Mouse (Mus musculus): Measurements from ENCODE around the gene Rbm39. TPM values are rescaled to one million over a fixed set of nuclear protein-coding genes. Genes with fewer than 3 reads are reported as not detected.
A peak's percentile ranks its signal among the peaks of the same experiment; 100 is the strongest.
"Not testable (repeated sequence)": the region's sequence is repeated elsewhere in the genome, so short reads cannot be mapped to it uniquely, and the experiment has no call there.

Rbm39 gene
- polyA plus RNA-seq, 1 experiment from 2014 or later = 611 TPM

DNA sequence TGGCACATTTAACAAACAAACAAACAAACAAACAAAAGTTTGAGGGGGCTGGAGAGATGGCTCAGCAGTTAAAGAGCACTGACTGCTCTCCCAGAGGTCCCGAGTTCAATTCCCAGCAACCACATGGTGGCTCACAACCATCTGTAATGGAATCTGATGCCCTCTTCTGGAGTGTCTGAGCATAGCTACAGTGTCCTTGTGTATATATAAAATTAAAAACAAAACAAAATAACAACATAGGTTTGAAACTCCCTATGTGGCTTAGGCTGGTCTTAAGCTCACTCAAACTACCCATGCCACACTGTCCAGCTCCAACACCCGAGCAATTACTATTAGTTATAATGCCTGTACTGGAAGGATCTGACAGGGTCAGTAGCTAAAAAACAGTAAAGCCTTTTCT, 37.2 kb downstream of the Rbm39 start:
- Histone ChIP-seq H3K9me3 (no peaks in the 10 kb centered on the region), H3K4me1 (replicated peaks) (peaks cover 19% of the 10 kb centered on the region), H3K9ac (replicated peaks) (peak overlapping the region; percentile 88; the same call in 1 of the 2 replicates), H3K4me3 (replicated peaks) (peak overlapping the region; percentile 85), H3K27ac (no peak overlapping the region), H3K4me2 (replicated peaks) (peak overlapping the region; percentile 76), H3K27me3 (no peaks in the 10 kb centered on the region), H3K36me3 (peaks cover 20% of the 10 kb centered on the region)
- no peak for ATAC-seq
- WGBS = 87% methylated on average over 2 of the region's 2 CpGs

DNA sequence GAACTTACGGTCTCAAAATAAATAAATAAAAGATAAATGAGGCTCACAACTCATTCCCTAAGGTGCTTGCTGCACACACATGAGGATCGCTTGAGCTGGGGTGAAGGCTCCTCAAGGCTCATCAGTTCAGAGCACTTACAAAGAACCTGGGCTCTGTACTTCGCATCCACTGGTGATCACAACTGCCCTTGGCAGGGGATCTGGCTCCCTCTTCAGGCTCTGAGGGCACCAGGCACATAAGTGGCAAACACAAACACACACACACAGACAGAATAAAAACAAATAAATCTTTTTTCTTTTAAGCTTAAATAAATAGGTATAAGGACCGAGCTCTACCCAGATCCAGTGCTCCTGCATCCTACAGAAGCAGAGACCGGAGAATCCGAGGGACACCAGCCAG, 44.3 kb downstream of the Rbm39 start:
- H3K9me3 ChIP-seq = no peaks in the 10 kb centered on the region
- no peak overlapping the region for H3K27ac ChIP-seq
- H3K9ac ChIP-seq (replicated peaks) = no peak overlapping the region
- ATAC-seq = no peak
- no peak overlapping the region for H3K4me2 ChIP-seq (replicated peaks)
- H3K36me3 ChIP-seq = peaks cover 23% of the 10 kb centered on the region
- 84% methylated on average over 6 of the region's 6 CpGs for WGBS
- no peaks in the 10 kb centered on the region for H3K27me3 ChIP-seq
- no peaks in the 10 kb centered on the region for H3K4me1 ChIP-seq (replicated peaks)
- H3K4me3 ChIP-seq (replicated peaks) = no peak overlapping the region

DNA sequence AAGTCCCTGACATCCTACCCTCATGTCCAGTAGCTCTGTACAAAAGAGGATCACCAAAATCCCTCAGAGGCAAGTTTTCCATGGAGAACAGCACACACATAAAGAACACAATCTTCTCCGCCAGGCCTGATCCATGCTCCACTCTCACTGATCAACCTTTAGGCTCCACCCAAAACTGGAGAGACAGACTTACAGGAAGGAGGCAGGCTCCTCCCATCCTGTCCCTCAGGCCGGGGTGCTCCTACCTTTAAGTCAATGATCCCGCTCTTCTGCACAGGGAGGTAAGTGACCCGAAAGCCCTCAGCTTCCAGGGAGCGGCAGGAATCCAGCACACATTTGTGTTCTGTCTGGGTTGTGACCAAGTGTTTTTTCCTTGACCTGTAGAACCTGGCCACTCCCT, 45.9 kb downstream of the Rbm39 start:
- Histone ChIP-seq H3K4me1 (replicated peaks) (no peaks in the 10 kb centered on the region), H3K9me3 (no peaks in the 10 kb centered on the region), H3K4me3 (replicated peaks) (no peak overlapping the region), H3K36me3 (peaks cover 17% of the 10 kb centered on the region), H3K9ac (replicated peaks) (no peak overlapping the region), H3K4me2 (replicated peaks) (no peak overlapping the region), H3K27me3 (no peaks in the 10 kb centered on the region), H3K27ac (no peak overlapping the region)
- 85% methylated on average over 5 of the region's 5 CpGs for WGBS
- ATAC-seq = no peak

DNA sequence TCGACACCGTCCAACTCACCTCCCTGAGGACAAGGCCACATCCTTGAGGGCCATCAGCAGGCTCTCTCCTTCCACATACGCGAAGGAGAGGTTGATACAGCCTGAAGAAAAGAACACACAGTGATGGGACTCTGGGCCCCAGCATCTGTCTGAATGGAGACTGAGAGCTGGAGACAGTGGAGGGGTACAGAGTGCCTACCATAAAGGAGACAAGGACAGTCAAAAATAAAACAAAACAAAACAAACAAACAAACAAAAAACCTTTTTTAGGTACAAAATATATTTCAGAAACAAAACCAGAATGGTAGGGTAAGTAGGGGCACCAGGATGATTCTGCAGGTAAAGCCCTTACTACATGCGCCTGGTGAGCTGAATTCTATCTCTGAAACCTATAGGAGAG, 53.0 kb downstream of the Rbm39 start, which contains the start of gene Gm28036:
Gm28036 (minus strand) TSS at position 101 of the 400 bp plus-strand sequence.
- H3K27ac ChIP-seq = no peak within 1 kb of the TSS
- H3K9ac ChIP-seq (replicated peaks) = no peak within 1 kb of the TSS
- no peaks in the 10 kb centered on the region for H3K4me1 ChIP-seq (replicated peaks)
- ATAC-seq = no peak
- no peak within 1 kb of the TSS for H3K4me3 ChIP-seq (replicated peaks)
- H3K4me2 ChIP-seq (replicated peaks) = no peak within 1 kb of the TSS
- WGBS = 95% methylated on average over 5 of the region's 5 CpGs
- H3K36me3 ChIP-seq = peaks cover 40% of the 10 kb centered on the region
- no peaks in the 10 kb centered on the region for H3K9me3 ChIP-seq
- no peaks in the 10 kb centered on the region for H3K27me3 ChIP-seq

DNA sequence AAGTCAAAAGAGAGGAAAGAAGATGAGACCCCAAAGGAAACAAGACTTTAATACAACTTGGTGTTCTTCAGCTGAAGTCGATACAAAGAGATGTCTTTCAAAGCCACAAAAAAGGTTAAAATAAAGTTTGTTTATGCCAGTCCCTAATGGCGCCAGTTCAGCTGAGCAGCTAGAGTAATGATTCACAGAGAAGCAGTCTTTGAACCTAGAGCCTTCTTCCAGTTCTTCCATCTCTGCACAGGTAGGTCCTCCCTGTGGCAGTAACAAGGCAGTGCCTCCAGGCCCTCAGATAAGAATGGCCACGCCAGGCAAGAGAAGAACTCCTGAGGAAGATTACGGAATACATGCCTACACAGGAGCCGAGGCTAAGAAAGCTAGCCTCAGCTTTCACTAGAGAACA, 56.3 kb downstream of the Rbm39 start:
- ATAC-seq = no peak
- no peak overlapping the region for H3K9ac ChIP-seq (replicated peaks)
- H3K4me1 ChIP-seq (replicated peaks) = no peaks in the 10 kb centered on the region
- H3K9me3 ChIP-seq = no peaks in the 10 kb centered on the region
- H3K27ac ChIP-seq = no peak overlapping the region
- no peak overlapping the region for H3K4me2 ChIP-seq (replicated peaks)
- H3K27me3 ChIP-seq = no peaks in the 10 kb centered on the region
- no peak overlapping the region for H3K4me3 ChIP-seq (replicated peaks)
- 93% methylated on average over 5 of the region's 5 CpGs for WGBS
- H3K36me3 ChIP-seq = peaks cover 32% of the 10 kb centered on the region

DNA sequence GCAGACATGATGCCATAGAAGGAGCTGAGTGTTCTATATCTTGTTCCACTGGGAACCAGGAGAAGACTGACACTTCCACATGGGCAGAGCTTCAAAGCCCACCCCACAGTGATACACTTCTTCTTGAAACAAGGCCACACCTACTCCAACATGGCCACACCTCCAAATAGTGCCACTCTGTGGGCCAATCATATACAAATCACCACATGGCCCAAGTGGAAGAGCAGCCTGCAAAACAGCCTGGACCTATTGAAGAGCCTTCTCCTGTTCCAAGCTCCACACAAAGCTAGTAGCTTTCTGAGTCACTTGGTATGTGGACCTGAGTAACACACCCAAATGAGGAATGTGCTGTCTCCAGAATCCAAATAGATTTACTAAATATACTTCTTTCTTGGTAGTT, 60.5 kb downstream of the Rbm39 start:
- H3K4me3 ChIP-seq (replicated peaks) = no peak overlapping the region
- H3K27ac ChIP-seq = no peak overlapping the region
- H3K4me1 ChIP-seq (replicated peaks) = no peaks in the 10 kb centered on the region
- H3K9me3 ChIP-seq = no peaks in the 10 kb centered on the region
- H3K4me2 ChIP-seq (replicated peaks) = no peak overlapping the region
- no peaks in the 10 kb centered on the region for H3K27me3 ChIP-seq
- H3K36me3 ChIP-seq = peaks cover 10% of the 10 kb centered on the region
- no peak overlapping the region for H3K9ac ChIP-seq (replicated peaks)
- no peak for ATAC-seq

DNA sequence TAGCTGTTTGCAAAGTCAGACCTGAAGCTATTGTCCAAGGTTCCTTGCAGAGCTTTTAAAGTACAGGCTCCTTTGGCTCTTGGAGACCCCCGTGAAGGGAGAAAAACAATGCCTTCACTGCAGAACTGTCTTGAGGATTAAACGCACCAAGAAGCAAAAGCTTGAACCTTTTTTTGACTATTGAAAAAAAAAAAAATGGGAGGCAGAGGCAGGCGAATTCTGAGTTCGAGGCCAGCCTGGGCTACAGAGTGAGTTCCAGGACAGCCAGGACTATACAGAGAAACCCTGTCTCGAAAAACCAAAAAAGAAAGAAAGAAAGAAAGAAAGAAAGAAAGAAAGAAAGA, 68.0 kb downstream of the Rbm39 start:
- ATAC-seq; H3K27me3 ChIP-seq; H3K9ac ChIP-seq (replicated peaks); H3K36me3 ChIP-seq; H3K9me3 ChIP-seq: not testable (repeated sequence)
- peak overlapping the region; percentile 59 for H3K4me3 ChIP-seq (replicated peaks)
- WGBS = 21% methylated on average over 5 of the region's 5 CpGs
- peaks cover 22% of the 10 kb centered on the region for H3K4me1 ChIP-seq (replicated peaks)
- H3K27ac ChIP-seq = peak overlapping the region; percentile 92
- peak overlapping the region; percentile 73 for H3K4me2 ChIP-seq (replicated peaks)

DNA sequence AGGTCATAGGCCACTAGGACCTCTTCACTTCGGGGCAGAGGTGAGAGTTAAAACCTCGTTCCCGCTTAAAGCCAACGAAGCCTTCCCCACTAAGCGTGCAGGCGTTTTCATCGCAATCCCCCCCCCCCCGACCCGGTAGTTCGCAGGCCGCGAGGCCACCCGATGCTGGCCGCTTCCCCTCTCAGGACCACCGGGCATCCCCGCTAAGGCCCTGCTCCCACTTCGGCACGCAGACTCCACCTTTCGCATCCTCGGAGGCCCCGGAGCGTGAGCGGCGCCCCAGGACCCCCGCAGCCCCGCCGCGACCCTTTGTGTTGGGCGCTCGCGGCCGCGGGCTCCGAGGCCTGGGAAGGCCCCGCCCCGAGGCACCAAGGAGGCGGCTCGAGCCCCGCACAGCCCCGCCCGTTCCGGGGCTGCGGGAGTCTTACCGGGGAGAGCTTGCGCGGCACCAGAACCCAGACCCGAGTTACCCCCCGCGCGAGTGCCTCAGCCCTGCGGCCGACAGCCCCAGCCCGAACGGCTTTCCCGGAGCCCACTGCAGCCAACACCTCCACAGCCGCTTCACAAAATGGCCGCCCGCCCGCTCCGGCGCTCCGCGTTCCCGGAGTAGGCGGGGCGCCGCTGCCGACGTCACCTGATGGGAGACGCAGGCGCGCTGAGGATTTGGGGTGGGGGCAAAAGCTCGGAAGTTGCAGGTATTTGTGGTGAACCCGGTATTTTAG, 68.5 kb downstream of the Rbm39 start, which contains the start of the genes Cpne1 and Rbm12:
Cpne1 (minus strand) TSS at position 608 of the 722 bp plus-strand sequence.
Rbm12 (minus strand) TSS at position 621 of the 722 bp plus-strand sequence.
- H3K4me2 ChIP-seq (replicated peaks) = peak within 1 kb of the TSS; percentile 73
- H3K36me3 ChIP-seq = no peaks in the 10 kb centered on the region
- under 1% methylated on average over 63 of the region's 74 CpGs for WGBS
- peak; percentile 94 for ATAC-seq
- peak within 1 kb of the TSS; percentile 92 for H3K27ac ChIP-seq
- H3K9ac ChIP-seq (replicated peaks) = peak within 1 kb of the TSS; percentile 98
- H3K27me3 ChIP-seq = no peaks in the 10 kb centered on the region
- peaks cover 26% of the 10 kb centered on the region for H3K4me1 ChIP-seq (replicated peaks)
- H3K9me3 ChIP-seq = no peaks in the 10 kb centered on the region
- H3K4me3 ChIP-seq (replicated peaks) = peak within 1 kb of the TSS; percentile 59

DNA sequence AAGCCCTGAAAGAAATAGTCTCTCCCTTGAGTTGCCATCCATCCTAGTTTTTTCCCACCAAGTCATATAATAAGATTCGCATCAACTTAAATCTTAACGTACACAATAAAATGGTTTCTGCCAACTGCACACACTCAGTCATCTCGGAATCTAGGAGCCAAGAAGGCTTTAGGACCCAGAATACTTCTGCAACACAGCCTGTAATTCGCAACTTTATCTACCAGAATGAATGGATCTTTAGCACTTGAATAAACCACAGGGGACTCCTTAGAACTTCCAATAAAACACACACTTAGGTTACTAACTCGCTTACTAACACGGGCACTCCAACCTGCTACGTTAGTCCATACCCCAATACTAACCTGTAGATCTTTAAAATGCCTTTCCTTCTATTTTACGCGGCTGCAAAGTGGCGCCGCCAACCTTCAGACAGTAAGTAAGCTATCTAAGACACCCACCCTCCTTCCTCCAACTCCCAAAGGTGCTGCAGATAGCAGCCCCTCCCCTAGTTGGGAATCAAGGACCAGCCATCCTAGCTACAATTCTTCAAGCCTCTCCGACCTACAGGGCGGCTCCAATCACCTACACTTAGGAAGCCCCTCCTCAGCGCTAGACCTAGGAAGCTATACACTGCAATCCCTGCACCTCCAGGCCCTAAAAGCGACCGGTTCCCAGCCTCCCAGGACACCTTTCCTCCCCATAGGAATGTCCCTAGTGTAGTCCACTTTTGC, 69.2 kb downstream of the Rbm39 start:
- H3K4me1 ChIP-seq (replicated peaks) = peaks cover 31% of the 10 kb centered on the region
- ATAC-seq = peak; percentile 79
- WGBS = under 1% methylated on average over 16 of the region's 16 CpGs
- H3K4me2 ChIP-seq (replicated peaks) = peak overlapping the region; percentile 73
- H3K27me3 ChIP-seq = no peaks in the 10 kb centered on the region
- H3K4me3 ChIP-seq (replicated peaks) = peak overlapping the region; percentile 59
- peaks cover 3% of the 10 kb centered on the region; the same call in 1 of the 2 replicates for H3K36me3 ChIP-seq
- no peaks in the 10 kb centered on the region for H3K9me3 ChIP-seq
- peak overlapping the region; percentile 98 for H3K9ac ChIP-seq (replicated peaks)
- peak overlapping the region; percentile 92 for H3K27ac ChIP-seq

Other genes with a start within 250 kb of the Rbm39 start
- gene Uqcc1, start 249.9 kb downstream of the Rbm39 start, polyA plus RNA-seq (2015; fragmentation: Nextera tagmentation; extraction: Ambion mirVana) = 55.7 and 64.9 TPM in 2 replicates
- not detected in 2 replicates for gene Gm15557, start 239.5 kb downstream of the Rbm39 start, polyA plus RNA-seq (2015; fragmentation: Nextera tagmentation; extraction: Ambion mirVana)
- gene Gdf5, start 234.9 kb downstream of the Rbm39 start, polyA plus RNA-seq (2015; fragmentation: Nextera tagmentation; extraction: Ambion mirVana) = 0.71 and 1.1 TPM in 2 replicates
- 17.3 and 21.2 TPM in 2 replicates for gene Cep250, start 223.8 kb downstream of the Rbm39 start, polyA plus RNA-seq (2015; fragmentation: Nextera tagmentation; extraction: Ambion mirVana)
- 1.4 and 1.9 TPM in 2 replicates for gene 6430550D23Rik, start 172.3 kb downstream of the Rbm39 start, polyA plus RNA-seq (2015; fragmentation: Nextera tagmentation; extraction: Ambion mirVana)
- gene Ergic3, start 172.2 kb downstream of the Rbm39 start, polyA plus RNA-seq (2015; fragmentation: Nextera tagmentation; extraction: Ambion mirVana) = 336 and 349 TPM in 2 replicates
- not detected in 2 replicates for gene Fer1l4, start 127.3 kb downstream of the Rbm39 start, polyA plus RNA-seq (2015; fragmentation: Nextera tagmentation; extraction: Ambion mirVana)
- gene Spag4, start 115.1 kb downstream of the Rbm39 start, polyA plus RNA-seq (2015; fragmentation: Nextera tagmentation; extraction: Ambion mirVana) = 6.0 TPM in 2 replicates
- 34.2 and 36.4 TPM in 2 replicates for gene Cpne1, start 68.3 kb downstream of the Rbm39 start, polyA plus RNA-seq (2015; fragmentation: Nextera tagmentation; extraction: Ambion mirVana)
- gene Rbm12, start 68.3 kb downstream of the Rbm39 start, polyA plus RNA-seq (2015; fragmentation: Nextera tagmentation; extraction: Ambion mirVana) = 33.3 and 33.9 TPM in 2 replicates
- 23.0 and 28.4 TPM in 2 replicates for gene Gm28036, start 53.1 kb downstream of the Rbm39 start, polyA plus RNA-seq (2015; fragmentation: Nextera tagmentation; extraction: Ambion mirVana)
- 434 and 435 TPM in 2 replicates for gene Romo1, start 36.2 kb downstream of the Rbm39 start, polyA plus RNA-seq (2015; fragmentation: Nextera tagmentation; extraction: Ambion mirVana)
- 29.5 and 29.8 TPM in 2 replicates for gene Nfs1, start 36.1 kb downstream of the Rbm39 start, polyA plus RNA-seq (2015; fragmentation: Nextera tagmentation; extraction: Ambion mirVana)
- 111 and 124 TPM in 2 replicates for gene Phf20, start 16.2 kb upstream of the Rbm39 start, polyA plus RNA-seq (2015; fragmentation: Nextera tagmentation; extraction: Ambion mirVana)
- 5.9 and 6.3 TPM in 2 replicates for gene Cnbd2, start 132.1 kb upstream of the Rbm39 start, polyA plus RNA-seq (2015; fragmentation: Nextera tagmentation; extraction: Ambion mirVana)
- gene Scand1, start 132.5 kb upstream of the Rbm39 start, polyA plus RNA-seq (2015; fragmentation: Nextera tagmentation; extraction: Ambion mirVana) = 82.2 and 99.1 TPM in 2 replicates
- 10.4 and 11.9 TPM in 2 replicates for gene Epb41l1, start 240.7 kb upstream of the Rbm39 start, polyA plus RNA-seq (2015; fragmentation: Nextera tagmentation; extraction: Ambion mirVana)

All from midbrain, embryonic 13.5 days (tissue).